Mouse (Mus musculus) cortical plate, adult 2 months (tissue): ENCODE measurements at regions not wholly inside any gene's neighbourhood (a gene's known extent, or its start where the extent isn't known, plus 50 kb on each side); places are given as distances from the start of the nearest gene placed in this dataset.

Experiments used
- CTCF ChIP-seq: fragments of 200-500 bp; IDR thresholded peaks from 2 replicates; pipeline ENCODE4 v1.5.1; 2011; ENCODE audit warnings: mild to moderate bottlenecking, control low read depth, low read length; ENCODE audit not compliant: insufficient read depth; ENCODE audit errors: extremely low read depth
- POLR2A ChIP-seq: fragments of 200-500 bp; IDR thresholded peaks from 2 replicates; pipeline ENCODE4 v1.6.1; 2011; ENCODE audit warnings: mild to moderate bottlenecking, low read length, control low read depth; ENCODE audit not compliant: insufficient read depth; ENCODE audit errors: extremely low read depth

- TF ChIP-seq CTCF (no peak), POLR2A (no peak)
Observed at GRCm38 (mm10) chr12:25389202-25389601, 292.3 kb upstream of the Id2 start.
